Mouse (Mus musculus): ENCODE data around the gene Smok2a.

- TF ChIP-seq CTCF (IDR thresholded peaks at IDR 0.05; ENCODE audit: low read depth, low read length) (no peak), GATA1 (IDR thresholded peaks at IDR 0.05; ENCODE audit: borderline replicate concordance, low read length) (no peak), TAL1 (conservative IDR thresholded peaks at IDR 0.05; ENCODE audit: low read depth, low read length) (no peak), GATA2 (IDR thresholded peaks at IDR 0.05; ENCODE audit: borderline replicate concordance, low read depth, low read length) (no peak)
These were observed 6.8 kb upstream of the Smok2a start for GRCm38 (mm10) chr17:13214169-13214568.

Measured in G1E (cell line).